Mouse (Mus musculus) layer of hippocampus, adult 2 months (tissue): ENCODE results near the gene Nes. TPM values are rescaled to one million over a fixed set of nuclear protein-coding genes. Genes with fewer than 3 reads are reported as not detected.

ENCODE experiments used
- DNase-seq, 2 experiments: peaks; one replicate each; pipeline ENCODE4 v3.0.0; 2022; ENCODE audit warnings: low spot score in 2 of 2
- H3K27ac ChIP-seq: fragments of 200-600 bp; 2 replicates; pipeline ENCODE4 v1.8.1; 2022
- H3K4me3 ChIP-seq: fragments of 200-600 bp; 2 replicates; pipeline ENCODE4 v1.8.1; 2022; ENCODE audit warnings: mild to moderate bottlenecking
- CTCF ChIP-seq: fragments of 200-600 bp; conservative IDR thresholded peaks from 2 replicates; pipeline ENCODE4 v1.8.1; 2022; ENCODE audit warnings: antibody characterized with exemption, mild to moderate bottlenecking, moderate library complexity
- total RNA-seq, 2 experiments: library from RNA; stranded (reverse); gene quantifications; 2 replicates each; pipeline ENCODE4 v1.2.3; 2021

The Nes gene
- total RNA-seq, 2 experiments from 2014 or later, result 4.0 to 4.8 TPM

DNA sequence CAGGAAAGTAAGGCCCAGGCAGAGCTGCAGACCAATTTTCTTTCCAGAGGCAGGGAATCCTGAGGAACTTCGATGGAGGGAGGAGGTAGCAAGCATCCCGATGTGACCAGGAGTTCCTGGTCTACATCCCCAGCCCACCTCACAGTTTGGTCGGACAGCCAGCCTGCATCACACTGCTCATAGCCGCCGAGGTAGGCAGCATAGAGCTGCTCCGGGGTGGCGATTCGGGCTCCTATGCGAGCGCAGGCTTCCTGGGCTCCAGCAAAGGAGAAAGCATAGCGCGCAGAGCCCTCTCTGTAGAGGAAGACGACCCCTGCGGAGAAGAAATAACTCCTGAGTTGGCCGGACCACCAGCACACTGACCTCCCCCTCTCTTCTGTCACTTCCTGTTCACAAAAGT, 25.5 kb downstream of the Nes start:
- H3K27ac ChIP-seq, result peak overlapping the region; percentile 57; the same call in 1 of the 2 replicates
- no peak for TF ChIP-seq CTCF
- peak overlapping the region; percentile 69; the same call in 1 of the 2 replicates for H3K4me3 ChIP-seq
- DNase-seq, result no peak

DNA sequence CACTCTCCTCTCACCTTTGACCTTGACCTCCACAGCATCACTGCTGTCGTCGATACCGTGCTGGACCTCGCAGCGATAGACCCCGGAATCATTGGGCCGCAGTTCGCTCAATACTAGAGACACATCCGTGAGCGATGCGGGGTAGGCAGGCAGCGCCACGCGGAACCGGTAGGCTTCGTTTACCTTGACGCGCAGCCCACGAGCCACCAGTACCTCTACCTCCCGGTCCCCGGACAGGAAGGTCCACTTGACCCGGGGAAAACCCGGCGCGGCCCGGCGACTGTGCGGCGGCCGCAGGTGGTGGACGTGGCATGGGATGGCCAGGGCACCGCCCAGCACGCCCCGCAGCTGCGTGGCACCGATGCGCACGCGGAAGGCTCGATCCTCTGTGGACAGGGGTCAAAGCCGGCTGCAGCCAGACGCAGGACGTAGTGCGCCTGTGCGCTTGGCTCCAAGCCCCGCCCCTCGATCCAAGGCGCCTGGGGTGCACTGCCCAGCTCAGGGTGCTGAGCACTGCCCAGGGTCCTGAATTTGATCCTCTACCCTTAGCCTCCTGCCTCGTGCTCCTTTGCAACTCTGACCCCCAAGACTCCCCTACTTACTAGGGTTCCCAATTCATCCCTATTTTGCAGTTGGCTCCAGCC, 26.2 kb downstream of the Nes start:
- TF ChIP-seq CTCF, result no peak
- DNase-seq, result no peak

DNA sequence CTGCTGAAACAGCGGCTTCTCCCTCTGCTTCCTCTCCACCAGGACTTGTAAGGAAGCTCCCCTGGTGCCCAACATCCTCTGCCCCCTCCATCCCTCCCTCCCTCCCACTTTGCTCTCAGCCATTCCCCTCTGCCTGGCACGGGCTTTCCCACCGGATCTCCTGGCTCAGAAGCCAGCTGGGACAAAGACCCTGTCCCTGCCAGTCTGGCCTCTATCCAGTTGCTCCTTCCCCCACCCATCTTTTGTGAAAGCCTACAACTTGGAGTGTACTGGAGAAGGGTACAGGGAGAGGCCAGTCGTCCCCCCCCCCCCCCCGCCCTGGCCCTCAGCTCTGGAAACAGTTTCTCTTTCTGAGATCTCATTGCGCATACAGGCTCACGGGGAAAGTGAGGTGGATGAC, 27.9 kb downstream of the Nes start:
- Histone ChIP-seq H3K27ac (peak overlapping the region; percentile 95), H3K4me3 (peak overlapping the region; percentile 69)
- TF ChIP-seq CTCF, result no peak
- peak; percentile 64 to 82 for DNase-seq

More for the DNA sequence above, 26.2 kb downstream of the Nes start:
- Histone ChIP-seq H3K4me3 (peak overlapping the region; percentile 69), H3K27ac (peak overlapping the region; percentile 57; the same call in 1 of the 2 replicates)

DNA sequence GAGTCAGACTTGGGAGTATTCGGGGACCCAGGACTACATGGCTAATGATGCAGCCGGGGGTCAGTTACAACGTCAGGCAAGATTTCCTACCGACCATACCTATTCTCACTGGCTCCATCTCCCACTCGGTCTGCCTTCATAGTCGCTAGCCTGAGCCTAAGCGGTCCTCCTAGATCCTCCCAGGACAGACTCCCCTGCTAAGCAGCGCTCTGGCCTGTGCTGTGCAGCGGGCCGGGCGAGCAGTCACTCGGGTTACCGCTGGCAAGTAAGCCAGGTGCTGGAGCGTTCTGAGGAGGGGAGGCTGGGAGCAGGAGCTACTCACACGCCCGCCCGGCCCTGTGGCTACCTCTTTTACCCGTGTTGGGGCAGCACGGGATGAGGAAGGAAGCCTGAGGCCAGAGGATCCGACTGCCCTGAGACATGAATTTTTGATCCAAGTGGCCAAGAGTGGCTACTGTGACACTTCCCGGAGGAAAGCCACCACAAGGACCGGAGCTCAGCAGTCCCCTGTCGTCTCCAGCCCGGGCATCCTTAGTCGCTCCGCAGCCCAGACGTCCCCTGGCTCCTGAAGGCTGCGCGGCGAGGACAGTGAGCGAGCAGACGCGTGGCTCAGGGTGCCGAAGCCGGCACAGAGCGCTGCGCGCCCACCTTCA, 28.5 kb downstream of the Nes start:
- DNase-seq, result no peak
- no peak for TF ChIP-seq CTCF
- Histone ChIP-seq H3K27ac (peak overlapping the region; percentile 95), H3K4me3 (peak overlapping the region; percentile 69)

DNA sequence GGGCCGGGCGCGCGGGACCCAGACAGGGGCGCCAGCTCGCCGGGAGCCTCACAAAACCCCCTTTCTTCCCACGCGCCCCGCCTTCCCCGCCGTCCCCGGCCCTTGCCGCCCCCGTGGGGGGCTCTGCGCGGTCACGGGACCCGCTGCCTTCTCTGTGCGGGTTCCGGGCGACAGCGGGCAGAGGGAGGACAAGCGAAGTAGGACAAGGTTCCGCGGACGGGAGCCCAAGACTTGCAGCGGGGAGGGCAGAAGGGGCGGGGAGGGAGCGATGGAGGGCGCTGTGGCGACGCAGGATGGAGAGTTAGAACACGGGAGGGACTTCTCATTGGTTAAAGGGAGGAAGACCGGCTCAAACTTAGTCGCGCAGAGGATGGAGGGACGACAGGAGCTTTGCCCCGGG, 29.3 kb downstream of the Nes start, which contains the start of gene Bcan:
Gene Bcan, minus strand, starts transcription at position 50 of the 400 bp plus-strand sequence.
- peak; percentile 63 to 75 for DNase-seq
- peak; percentile 45 for TF ChIP-seq CTCF
- H3K4me3 ChIP-seq, result peak within 1 kb of the TSS; percentile 69
- peak within 1 kb of the TSS; percentile 95 for H3K27ac ChIP-seq

DNA sequence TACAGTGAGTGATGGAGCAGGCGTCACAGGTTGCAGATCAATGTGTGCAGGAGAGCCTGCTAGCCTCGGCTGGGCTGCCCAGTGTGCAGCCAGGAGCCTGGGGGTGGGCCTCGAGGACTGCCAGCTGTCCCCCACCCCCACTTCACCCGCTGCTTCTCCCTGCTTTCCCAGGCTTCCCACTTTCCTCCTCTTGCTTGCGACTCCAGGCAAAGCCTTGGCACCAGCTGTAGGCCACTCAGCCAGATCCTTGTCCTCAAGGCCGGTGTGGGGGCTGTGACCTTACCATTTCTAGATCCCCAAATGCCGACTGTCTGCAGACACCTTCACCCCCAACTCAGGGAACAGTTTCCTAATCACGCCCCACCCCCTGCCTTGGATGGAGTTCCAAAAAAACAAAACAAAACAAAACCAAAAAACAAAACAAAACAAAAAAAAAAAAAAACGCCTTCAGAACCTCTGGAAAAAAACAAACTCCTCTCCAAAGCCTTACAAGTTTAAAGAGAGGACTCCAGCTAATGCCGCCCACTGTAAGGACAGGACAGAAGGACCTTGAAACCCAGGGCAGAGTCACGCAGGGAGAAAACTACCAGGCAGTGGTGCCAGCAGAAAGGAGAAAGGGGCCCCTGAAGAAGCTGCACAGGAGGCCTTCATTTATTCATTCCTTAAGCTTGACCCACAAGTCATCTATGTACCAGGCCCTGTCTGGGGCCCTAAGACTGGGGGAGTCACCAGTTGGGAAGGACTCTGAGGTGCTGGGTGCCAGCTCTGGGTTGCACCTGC, 30.1 kb downstream of the Nes start:
- Histone ChIP-seq H3K4me3 (peak overlapping the region; percentile 69), H3K27ac (peak overlapping the region; percentile 95)
- no peak for DNase-seq
- no peak for TF ChIP-seq CTCF

DNA sequence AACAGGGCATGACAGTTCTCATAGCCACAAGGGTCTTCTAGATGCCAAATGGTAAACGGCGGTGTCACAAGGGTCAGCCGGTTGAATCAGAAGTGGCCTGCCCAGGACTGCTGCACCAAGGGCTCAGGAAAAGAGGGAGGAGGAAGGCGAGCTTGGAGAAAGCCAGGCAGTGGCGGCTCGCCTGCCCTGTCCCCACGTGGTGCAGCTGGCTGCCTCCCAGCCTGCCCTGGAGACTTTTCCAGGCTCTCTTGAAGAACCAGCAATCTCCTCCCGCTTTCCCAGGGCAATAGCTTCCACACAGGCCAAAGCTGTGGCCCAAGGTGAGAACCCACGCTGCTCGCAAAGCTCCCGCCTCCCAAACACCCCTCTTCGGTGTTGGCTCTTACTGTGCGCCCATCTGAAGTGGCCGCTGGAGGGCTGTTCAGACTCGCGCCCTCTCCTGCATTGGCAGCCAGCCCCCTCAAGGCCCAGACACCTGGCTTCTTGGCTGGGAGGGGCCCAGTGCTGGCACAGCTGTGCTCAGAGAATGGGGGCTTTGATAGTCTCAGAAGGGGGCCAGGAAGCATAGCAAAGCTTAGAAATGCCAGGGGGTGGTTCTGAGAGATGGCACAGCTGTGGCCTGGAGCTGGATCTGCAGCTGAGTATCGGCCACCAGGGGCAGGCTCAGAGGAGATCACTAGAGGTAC, 31.6 kb downstream of the Nes start:
- peak; percentile 44 for TF ChIP-seq CTCF
- H3K4me3 ChIP-seq, result no peak overlapping the region
- H3K27ac ChIP-seq, result peak overlapping the region; percentile 76
- DNase-seq, result no peak

DNA sequence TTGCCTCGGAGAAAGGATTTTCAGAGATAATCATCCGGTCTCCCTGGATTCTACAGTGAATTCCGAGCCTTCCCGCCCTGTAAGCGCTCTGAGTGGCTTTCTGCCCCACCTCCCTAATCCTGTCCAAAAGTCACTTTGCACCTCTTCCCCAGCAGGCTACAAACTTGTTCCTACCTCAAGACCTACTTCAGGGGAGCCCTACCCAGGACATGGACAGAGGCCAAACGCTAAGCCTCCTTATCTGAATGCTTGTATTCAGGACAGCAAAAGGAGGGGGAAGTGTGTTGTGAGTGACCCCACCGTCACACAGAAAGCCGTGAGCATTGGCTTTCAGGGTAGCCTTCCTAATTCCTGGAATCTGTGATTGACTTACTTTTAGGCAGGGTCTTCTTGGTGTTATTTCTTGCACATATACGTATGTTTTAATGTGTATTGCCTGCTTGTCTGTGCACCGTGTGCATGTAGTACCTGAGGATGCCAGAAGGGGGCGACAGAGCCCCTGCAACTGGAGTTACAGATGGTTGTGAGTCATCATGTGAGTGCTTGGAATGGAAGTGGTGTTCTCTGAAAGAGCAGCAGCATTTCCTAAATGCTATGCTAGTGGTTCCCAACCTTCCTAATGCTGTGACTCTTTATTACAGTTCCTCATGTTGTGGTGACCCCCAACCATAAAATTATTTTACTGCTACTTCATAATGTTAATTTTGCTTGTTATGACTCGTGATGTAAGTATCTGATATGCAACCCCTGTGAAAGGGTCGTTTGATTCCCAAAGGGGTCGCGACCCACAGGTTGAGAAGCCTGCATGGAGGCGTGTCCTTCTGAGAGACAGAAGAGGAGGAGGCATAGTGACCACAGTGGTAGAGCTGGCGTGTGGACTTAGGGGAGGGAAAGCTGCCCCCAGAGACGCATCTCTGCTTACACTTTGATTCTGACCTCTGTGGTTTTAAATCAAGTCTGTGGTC, 35.2 kb downstream of the Nes start:
- Histone ChIP-seq H3K27ac (no peak overlapping the region), H3K4me3 (no peak overlapping the region)
- peak; percentile 73 for TF ChIP-seq CTCF
- DNase-seq, result no peak

DNA sequence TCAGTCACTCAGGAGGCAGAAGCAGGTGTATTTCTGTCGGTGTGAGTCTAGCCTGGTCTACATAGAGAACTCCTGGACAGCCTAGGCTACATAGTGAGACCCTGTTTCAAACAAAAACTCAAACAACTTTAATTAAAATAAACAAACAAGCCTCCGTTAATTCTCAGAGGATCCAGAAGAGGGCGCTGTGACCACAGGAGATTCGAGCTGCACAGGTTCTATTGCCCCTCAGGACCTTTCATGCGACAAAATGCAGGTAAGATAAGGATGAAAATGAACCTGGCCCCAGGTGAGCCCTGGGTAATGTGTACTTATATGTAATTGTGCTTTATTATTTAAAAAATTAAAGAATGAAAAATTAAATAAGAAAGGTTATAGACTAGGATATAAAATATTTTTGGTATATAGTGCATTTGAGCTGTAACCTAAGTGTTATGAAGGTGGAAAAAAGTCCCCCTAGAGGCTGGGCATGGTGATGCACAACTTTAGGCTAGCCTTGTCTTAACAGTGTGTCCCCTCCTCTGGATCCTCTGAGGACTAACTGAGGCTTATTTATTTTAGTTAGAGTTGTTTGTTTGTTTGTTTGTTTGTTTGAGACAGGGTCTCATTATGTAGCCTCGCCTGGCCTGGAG, 39.9 kb downstream of the Nes start:
- peak; percentile 86 for TF ChIP-seq CTCF
- H3K4me3 ChIP-seq, result no peak overlapping the region
- DNase-seq, result no peak
- no peak overlapping the region for H3K27ac ChIP-seq

DNA sequence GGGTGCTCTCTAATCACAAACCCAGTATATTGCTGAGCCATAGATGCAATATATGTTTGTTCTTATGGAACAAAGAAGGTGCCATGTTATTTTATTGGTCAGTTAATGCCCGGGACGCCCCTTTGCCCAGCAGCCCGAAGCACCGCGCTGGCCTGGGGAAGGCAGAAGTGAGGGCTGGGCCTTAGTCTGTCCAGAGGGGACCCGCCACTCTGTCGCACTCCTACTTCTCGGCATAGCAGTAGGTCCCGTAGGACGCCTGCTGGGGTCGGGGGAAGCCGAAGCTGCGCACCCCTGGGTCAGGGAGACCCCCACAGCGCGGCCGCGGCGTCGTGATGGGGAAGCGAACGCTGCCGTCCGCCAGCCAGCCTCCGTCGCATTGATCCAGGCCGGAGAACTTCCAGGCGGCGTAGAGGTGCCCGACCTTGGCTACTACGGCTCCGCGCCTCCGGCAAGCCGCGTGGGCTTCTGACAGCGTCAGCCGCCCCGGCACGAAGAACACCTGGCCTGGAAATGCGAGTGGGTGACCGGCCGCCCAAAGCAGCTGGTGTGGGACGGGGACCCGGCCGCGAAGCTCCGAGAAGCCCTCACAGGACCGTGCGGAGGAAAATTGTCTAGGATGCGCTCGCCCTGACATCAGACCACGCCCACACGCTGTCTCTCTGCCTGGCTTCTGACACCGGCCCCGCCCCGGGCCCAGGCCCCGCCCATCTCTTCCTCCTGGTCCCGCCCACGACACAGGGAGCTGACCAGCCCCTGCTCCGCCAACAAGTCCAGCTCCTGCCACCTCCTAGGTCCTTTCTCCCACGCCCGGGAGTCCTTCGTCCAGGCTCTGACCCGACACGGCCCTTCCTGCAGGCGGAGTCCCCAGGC, 51.7 kb downstream of the Nes start:
- DNase-seq, result peak; percentile 75 to 76
- TF ChIP-seq CTCF, result no peak
- Histone ChIP-seq H3K4me3 (peak overlapping the region; percentile 60), H3K27ac (peak overlapping the region; percentile 60; the same call in 1 of the 2 replicates)
